Mouse (Mus musculus) erythroblast, embryonic 14.5 days (primary cell): ENCODE data around the gene Frs3. TPM values are rescaled to one million over a fixed set of nuclear protein-coding genes. Genes with fewer than 3 reads are reported as not detected.

Experiments used
- H3K27me3 ChIP-seq: 2 replicates; pipeline ENCODE4 v1.6.1; 2012; ENCODE audit warnings: inconsistent platforms; ENCODE audit not compliant: control insufficient read depth
- H3K36me3 ChIP-seq: 2 replicates; pipeline ENCODE4 v1.6.1; 2012; ENCODE audit warnings: mild to moderate bottlenecking, inconsistent platforms; ENCODE audit not compliant: control insufficient read depth
- H3K4me1 ChIP-seq: 2 replicates; pipeline ENCODE4 v1.6.1; 2012; ENCODE audit warnings: inconsistent platforms; ENCODE audit not compliant: control insufficient read depth
- H3K4me3 ChIP-seq: replicated peaks from 2 replicates; pipeline ENCODE3; 2012; ENCODE audit warnings: moderate library complexity, mild to moderate bottlenecking, inconsistent platforms
- H3K9me3 ChIP-seq: 2 replicates; pipeline ENCODE4 v1.6.1; 2012; ENCODE audit warnings: low read length, inconsistent platforms, mixed read lengths; ENCODE audit not compliant: control insufficient read depth
- GATA1 ChIP-seq: IDR thresholded peaks from 2 replicates; pipeline ENCODE4 v1.6.1; 2012; ENCODE audit warnings: low read length, inconsistent platforms, mixed read lengths
- TAL1 ChIP-seq: IDR thresholded peaks from 3 replicates; pipeline ENCODE4 v1.6.1; 2012; ENCODE audit warnings: low read length, inconsistent platforms, mixed read lengths
- polyA plus RNA-seq: library from polyadenylated mRNA; stranded (reverse); fragments of >175 nt; gene quantifications from 2 replicates; pipeline ENCODE4 v1.2.3, GENCODE M21; 2012

Frs3 gene
- polyA plus RNA-seq, 1 experiment = 0.08 TPM

DNA sequence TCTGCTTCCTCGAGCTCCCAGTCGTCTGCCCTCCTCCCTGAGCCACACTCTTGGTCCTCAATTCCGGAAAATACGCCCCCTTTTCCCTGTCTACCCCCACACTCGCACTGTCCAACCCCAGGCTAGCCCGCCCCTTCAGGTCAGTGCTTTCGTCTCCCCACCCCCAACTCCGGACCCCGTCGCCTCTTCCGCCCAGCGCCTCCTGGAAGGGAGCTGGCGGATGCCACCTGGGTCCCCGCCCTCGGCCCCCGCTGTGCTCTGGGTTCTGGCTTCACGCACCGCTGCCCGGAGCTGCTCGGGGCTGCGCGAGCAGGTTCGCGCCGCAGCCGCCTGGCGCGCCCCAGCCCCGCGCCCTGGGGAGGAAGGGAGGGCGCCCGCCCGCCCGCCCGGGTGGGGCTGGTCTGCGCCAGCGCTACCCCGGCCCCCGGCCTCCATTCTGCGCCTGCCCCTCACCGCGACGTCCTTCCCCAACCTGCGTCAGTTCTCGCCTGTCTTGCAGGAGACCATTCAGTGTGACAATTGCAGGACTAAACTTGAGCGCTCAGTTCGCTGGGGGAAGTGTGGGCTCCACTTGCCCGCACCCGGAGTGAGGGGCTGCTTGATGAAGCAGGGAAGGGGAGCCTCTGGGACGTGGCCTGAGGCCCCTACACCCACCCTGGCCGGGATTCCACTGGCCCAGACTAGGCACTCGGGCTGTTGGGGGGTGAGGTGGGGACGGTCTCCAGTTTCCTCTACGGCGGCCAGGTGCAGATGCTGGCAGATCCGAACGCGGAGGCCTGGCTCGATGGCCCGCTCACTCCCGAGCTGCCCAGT is 49.4 kb downstream of the Frs3 start:
- Histone ChIP-seq H3K4me1 (peaks cover 40% of the 10 kb centered on the region), H3K4me3 (peak overlapping the region; percentile 75), H3K9me3 (no peaks in the 10 kb centered on the region), H3K27me3 (peaks cover 27% of the 10 kb centered on the region), H3K36me3 (no peaks in the 10 kb centered on the region)
- TF ChIP-seq TAL1 = no peak
- no peak for TF ChIP-seq GATA1

DNA sequence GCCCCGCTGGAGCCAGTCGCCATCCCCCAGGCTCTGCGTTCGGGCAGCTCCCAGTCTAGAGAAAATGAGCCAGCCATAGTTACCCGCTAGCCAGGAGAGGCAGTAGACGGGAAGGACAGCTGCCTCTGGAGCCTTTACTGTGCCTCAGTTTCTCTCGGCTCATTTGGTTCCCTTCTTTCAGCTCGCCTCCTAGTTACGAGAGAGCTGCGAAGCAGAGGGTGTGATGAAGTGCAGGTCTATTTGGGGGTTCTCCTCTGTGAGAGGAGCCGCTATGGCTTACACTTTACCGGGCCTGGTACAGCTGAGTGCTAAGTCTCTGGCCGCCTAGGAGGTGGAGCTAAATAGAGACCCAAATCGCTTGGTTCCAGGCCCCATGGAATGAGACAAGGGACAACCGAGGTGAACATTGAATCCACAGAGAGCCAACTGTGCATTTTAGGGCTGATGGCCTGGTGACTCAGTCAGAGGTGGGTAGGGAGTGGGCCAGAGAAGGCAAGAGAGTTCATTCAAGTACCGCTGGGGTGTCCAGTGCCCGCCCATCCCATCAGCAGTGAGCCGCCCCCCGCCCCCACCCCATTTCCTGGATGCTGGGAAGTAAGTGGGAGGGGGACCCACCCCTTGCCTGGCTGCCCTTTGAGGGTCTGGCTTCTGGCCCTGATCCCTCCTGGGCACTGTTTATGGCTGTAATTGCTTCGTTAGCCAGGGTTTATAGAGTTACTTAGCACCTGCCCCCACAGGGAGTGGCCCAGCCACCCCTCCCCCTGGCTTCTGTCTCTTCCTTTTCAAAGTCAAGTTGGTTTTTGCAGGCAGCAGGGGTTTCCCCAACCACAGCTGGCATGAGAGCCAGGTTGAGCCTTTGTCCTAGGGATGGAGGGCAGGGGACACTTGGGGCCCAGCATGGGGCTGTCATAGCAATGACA is 50.3 kb downstream of the Frs3 start:
- H3K4me1 ChIP-seq = peaks cover 49% of the 10 kb centered on the region
- TF ChIP-seq GATA1 = no peak
- TF ChIP-seq TAL1 = no peak

DNA sequence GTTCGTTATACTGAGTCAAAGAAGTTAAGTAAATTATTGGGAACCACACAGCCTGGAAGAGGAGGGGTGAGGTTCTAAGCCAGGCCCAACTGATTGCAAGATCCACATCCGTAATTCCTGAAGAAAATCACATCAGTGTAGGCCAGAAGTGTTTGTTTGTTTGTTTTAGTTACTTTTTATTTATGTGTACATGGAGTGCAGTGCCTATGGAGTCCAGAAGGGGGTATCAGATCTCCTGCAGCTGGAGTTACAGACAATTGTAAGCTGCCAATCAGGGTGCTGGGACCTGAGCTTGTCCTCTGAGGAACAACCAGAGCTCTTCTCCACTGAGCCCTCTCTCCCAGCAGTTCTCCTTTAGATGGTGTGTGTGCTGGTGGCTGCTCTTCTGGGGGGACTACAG is 51.4 kb downstream of the Frs3 start:
- peaks cover 53% of the 10 kb centered on the region for H3K4me1 ChIP-seq

More for the DNA sequence above, 50.3 kb downstream of the Frs3 start:
- H3K36me3 ChIP-seq = no peaks in the 10 kb centered on the region
- no peaks in the 10 kb centered on the region for H3K9me3 ChIP-seq
- peak overlapping the region; percentile 75 for H3K4me3 ChIP-seq
- peaks cover 27% of the 10 kb centered on the region for H3K27me3 ChIP-seq

DNA sequence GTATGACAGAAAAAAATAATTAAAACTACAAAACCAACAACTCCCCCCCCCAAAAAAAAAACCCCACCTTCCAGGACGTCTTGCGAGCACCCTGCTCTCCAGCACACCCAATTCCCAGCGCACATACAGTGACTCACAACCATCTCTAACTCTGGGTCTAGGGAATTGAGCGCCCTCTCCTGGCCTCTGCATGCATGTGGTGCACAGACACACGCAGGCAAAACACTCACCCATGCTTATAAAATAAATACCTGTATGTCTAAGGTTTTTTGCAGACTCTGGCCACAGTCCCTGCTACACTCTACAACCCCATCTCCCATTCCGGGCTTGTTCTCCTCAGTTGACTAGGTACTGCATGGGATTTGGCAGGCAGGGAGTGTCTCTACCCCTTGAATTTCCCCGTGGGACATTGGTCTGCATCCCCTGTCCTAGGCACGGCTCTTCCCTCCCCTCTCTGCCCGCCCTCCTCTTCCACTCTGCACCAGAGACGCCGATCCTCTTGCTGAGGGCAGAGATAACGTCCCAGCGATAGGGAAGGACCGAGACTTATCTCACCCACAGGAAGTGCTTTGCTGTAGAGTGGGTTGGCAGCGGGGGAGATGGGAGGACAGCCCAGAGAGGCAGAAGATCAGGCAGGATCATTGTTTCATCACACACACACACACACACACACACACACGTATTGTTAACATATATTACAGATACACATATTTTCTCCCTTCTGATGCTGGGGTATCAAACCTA is 54.3 kb downstream of the Frs3 start:
- Histone ChIP-seq H3K4me1 (peaks cover 38% of the 10 kb centered on the region), H3K27me3 (peaks cover 15% of the 10 kb centered on the region), H3K4me3 (no peak overlapping the region), H3K36me3 (no peaks in the 10 kb centered on the region; the same call in 1 of the 2 replicates), H3K9me3 (peaks cover 4% of the 10 kb centered on the region; the same call in 1 of the 2 replicates)
- no peak for TF ChIP-seq GATA1
- TF ChIP-seq TAL1 = no peak

More for the DNA sequence above, 51.4 kb downstream of the Frs3 start:
- H3K4me3 ChIP-seq = no peak overlapping the region
- H3K27me3 ChIP-seq = peaks cover 27% of the 10 kb centered on the region
- no peak for TF ChIP-seq GATA1
- TF ChIP-seq TAL1 = no peak
- H3K9me3 ChIP-seq = peaks cover 4% of the 10 kb centered on the region; the same call in 1 of the 2 replicates
- no peaks in the 10 kb centered on the region; the same call in 1 of the 2 replicates for H3K36me3 ChIP-seq

DNA sequence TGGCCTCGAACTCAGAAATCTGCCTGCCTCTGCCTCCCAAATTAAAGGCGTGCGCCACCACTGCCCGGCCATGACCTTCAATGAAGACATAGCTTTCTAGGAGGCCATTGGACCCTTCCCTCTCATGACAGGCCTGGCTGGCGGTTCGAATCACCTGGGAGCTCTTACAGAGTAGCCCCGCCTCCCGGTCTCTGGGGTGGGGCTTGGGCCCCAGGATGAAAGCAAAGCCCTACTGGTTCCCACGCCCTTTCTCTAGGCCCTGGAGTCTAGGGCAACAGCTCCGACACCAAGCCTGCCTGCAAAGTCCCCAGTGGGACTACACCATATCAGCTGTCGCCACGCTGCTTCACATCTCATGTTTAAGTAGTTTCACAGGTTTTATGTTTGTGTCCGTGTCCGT is 55.3 kb downstream of the Frs3 start:
- Histone ChIP-seq H3K9me3 (peaks cover 4% of the 10 kb centered on the region; the same call in 1 of the 2 replicates), H3K36me3 (no peaks in the 10 kb centered on the region; the same call in 1 of the 2 replicates), H3K4me3 (no peak overlapping the region), H3K4me1 (peaks cover 36% of the 10 kb centered on the region), H3K27me3 (peaks cover 5% of the 10 kb centered on the region)
- TF ChIP-seq TAL1 (no peak), GATA1 (no peak)

DNA sequence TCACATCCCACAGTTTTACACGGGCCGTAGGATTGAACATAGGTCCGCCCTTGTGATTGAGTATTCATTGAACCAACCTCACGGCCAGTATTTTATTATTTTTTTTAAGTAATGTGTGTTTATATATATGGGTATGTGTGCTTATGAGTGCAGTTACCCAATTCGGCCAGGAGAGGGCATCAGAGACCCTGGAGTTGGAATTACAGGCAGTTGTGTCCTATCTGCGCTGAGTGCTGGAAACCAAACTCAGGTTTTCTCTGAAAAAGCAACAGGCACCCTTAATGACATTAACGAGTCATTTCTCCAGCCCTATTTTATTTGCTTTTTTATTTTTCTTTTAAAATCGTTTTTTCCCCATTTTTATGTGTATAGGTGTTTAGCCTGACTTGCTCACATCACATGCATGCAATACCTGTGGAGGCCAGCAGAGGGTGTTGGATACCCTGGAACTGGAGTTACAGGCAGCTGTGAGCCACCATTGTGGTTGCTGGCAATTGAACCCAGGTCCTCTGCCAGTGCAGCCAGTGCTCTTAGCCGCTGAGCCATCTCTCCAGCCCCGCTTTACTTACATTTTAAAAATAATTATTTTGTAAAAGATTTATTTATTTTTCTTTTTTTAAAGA is 56.0 kb downstream of the Frs3 start:
- H3K4me3 ChIP-seq = no peak overlapping the region

DNA sequence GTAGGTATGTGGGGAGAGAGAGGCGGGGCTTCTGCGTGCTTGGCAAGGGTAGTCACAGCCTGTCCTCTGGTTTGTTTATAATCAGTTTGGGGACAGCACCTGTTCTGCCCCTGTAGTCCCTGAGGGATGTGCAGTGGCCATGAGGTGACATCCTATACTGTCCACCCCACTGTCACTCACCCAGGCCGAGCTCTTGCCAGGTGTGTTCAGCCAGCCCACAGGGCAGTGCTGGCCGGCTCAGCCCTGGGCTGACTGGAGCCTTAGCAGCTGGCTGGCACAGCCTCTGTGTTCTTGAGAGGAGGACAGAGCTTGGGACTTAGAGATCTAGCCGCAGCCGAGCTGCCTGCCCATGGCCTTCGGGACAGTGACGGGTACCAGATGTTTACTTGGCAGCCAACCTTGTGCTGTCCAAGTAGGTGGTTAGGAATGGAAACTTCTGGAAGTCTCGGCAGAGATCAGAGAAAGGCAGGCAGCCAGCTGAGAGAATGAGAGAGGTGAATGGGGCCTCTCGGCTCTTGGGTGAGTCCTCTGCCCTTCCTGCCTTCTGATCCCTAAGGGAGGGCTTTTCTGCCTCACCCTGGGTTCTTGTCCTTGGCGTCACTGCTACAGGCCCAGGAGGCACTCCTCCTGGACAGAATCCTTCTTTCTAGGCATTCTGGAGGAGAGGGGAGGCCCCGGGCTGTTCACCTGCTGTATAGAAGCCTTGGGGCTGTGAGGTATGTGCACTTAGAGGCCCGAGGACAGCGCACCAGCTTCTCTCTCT is 60.1 kb downstream of the Frs3 start:
- Histone ChIP-seq H3K36me3 (no peaks in the 10 kb centered on the region; the same call in none of the 2 replicates), H3K9me3 (peaks cover 4% of the 10 kb centered on the region), H3K4me3 (no peak overlapping the region), H3K4me1 (peaks cover 42% of the 10 kb centered on the region), H3K27me3 (no peaks in the 10 kb centered on the region)
- TF ChIP-seq GATA1 (no peak), TAL1 (no peak)

More for the DNA sequence above, 56.0 kb downstream of the Frs3 start:
- no peaks in the 10 kb centered on the region; the same call in 1 of the 2 replicates for H3K36me3 ChIP-seq
- TF ChIP-seq TAL1 (no peak), GATA1 (no peak)
- H3K27me3 ChIP-seq = no peaks in the 10 kb centered on the region
- H3K4me1 ChIP-seq = peaks cover 37% of the 10 kb centered on the region
- H3K9me3 ChIP-seq = peaks cover 4% of the 10 kb centered on the region; the same call in 1 of the 2 replicates
